8 mouse cellular contexts compared by ENCODE assay signal in genomic region chr2:9878564-9879081, GRCm38 (mm10). TPM values are rescaled to one million over a fixed set of nuclear protein-coding genes. Genes with fewer than 3 reads are reported as not detected.
A peak's percentile ranks its signal among the peaks of the same experiment; 100 is the strongest.
DNase-seq lines count a peak whose midpoint lies in the region; ATAC-seq and TF ChIP-seq lines count a peak whose summit lies in the region.

No protein-coding gene starts in this region.

- no peak for ATAC-seq in forebrain, postnatal 0 days
- ATAC-seq in intestine, postnatal 0 days: no peak
- peak; percentile 41 for ATAC-seq in lung, embryonic 14.5 days (ENCODE audit: insufficient read depth)

- DNase-seq in B cell, adult 2 months: peak; percentile 47 to 53
- peak; percentile 83 for DNase-seq in R1 (ENCODE audit: low read depth, low spot score)
- no peak for DNase-seq in forebrain, postnatal 0 days
- DNase-seq in lung, embryonic 14.5 days: peak; percentile 80
- DNase-seq in retina, embryonic 14.5 days (ENCODE audit: low spot score): peak; percentile 67
- DNase-seq in left cerebral cortex, adult 18-20 months (ENCODE audit: low spot score in 2 of 2): no peak
- no peak for DNase-seq in c-Kit-positive CD71-positive TER-119-positive erythroid progenitor cells, embryonic 14.5 days (ENCODE audit: low spot score)

- no peak overlapping the region for H3K9ac ChIP-seq in forebrain, postnatal 0 days
- H3K9ac ChIP-seq in intestine, postnatal 0 days (ENCODE audit: low read depth, low read length): no peak overlapping the region
- no peak overlapping the region for H3K9ac ChIP-seq in lung, embryonic 14.5 days

- no peak overlapping the region for H3K27ac ChIP-seq in forebrain, postnatal 0 days (ENCODE audit: low read depth, low read length)
- no peak overlapping the region for H3K27ac ChIP-seq in intestine, postnatal 0 days (ENCODE audit: low read depth, low read length)
- H3K27ac ChIP-seq in lung, embryonic 14.5 days (ENCODE audit: low read depth): no peak overlapping the region

- H3K4me2 ChIP-seq in forebrain, postnatal 0 days (ENCODE audit: low read depth): peak overlapping the region; percentile 52
- peak overlapping the region; percentile 97 for H3K4me2 ChIP-seq in intestine, postnatal 0 days (replicated peaks; ENCODE audit: low read depth)
- peak overlapping the region; percentile 98 for H3K4me2 ChIP-seq in lung, embryonic 14.5 days

- H3K9me3 ChIP-seq in forebrain, postnatal 0 days (ENCODE audit: low read length): no peaks in the 10 kb centered on the region
- no peaks in the 10 kb centered on the region for H3K9me3 ChIP-seq in intestine, postnatal 0 days (ENCODE audit: control insufficient read depth)
- no peaks in the 10 kb centered on the region for H3K9me3 ChIP-seq in lung, embryonic 14.5 days (ENCODE audit: low read depth, low read length)

- TF ChIP-seq CTCF in forebrain, postnatal 0 days (IDR thresholded peaks at IDR 0.05; ENCODE audit: low read depth): no peak
- TF ChIP-seq CTCF in intestine, postnatal 0 days (IDR thresholded peaks at IDR 0.05; ENCODE audit: low read depth): no peak
- TF ChIP-seq CTCF in lung, embryonic 14.5 days (IDR thresholded peaks at IDR 0.05; ENCODE audit: low read depth): no peak

- WGBS in forebrain, postnatal 0 days: under 1% methylated on average over 32 of the region's 33 CpGs
- WGBS in intestine, postnatal 0 days: under 1% methylated on average over 31 of the region's 33 CpGs
- under 1% methylated on average over 32 of the region's 33 CpGs for WGBS in lung, embryonic 14.5 days

- no peaks in the 10 kb centered on the region for H3K4me1 ChIP-seq in forebrain, postnatal 0 days (ENCODE audit: insufficient read depth)
- no peaks in the 10 kb centered on the region for H3K4me1 ChIP-seq in intestine, postnatal 0 days (replicated peaks; ENCODE audit: control insufficient read depth, insufficient read depth, low read length)
- H3K4me1 ChIP-seq in lung, embryonic 14.5 days (ENCODE audit: insufficient read depth): peaks cover 7% of the 10 kb centered on the region; the same call in 1 of the 2 replicates

- no peaks in the 10 kb centered on the region for H3K36me3 ChIP-seq in forebrain, postnatal 0 days (ENCODE audit: insufficient read depth)
- no peaks in the 10 kb centered on the region for H3K36me3 ChIP-seq in intestine, postnatal 0 days (ENCODE audit: control insufficient read depth, insufficient read depth)
- no peaks in the 10 kb centered on the region for H3K36me3 ChIP-seq in lung, embryonic 14.5 days (ENCODE audit: insufficient read depth)

- peak overlapping the region; percentile 28 for H3K4me3 ChIP-seq in forebrain, postnatal 0 days (ENCODE audit: low read depth, low read length)
- peak overlapping the region; percentile 56 for H3K4me3 ChIP-seq in intestine, postnatal 0 days (ENCODE audit: low read depth, low read length)
- peak overlapping the region; percentile 49 for H3K4me3 ChIP-seq in lung, embryonic 14.5 days (ENCODE audit: low read depth, low read length)

- peaks cover 73% of the 10 kb centered on the region for H3K27me3 ChIP-seq in forebrain, postnatal 0 days (ENCODE audit: insufficient read depth, low read length)
- H3K27me3 ChIP-seq in intestine, postnatal 0 days (replicated peaks; ENCODE audit: control insufficient read depth, insufficient read depth, low read length): peaks cover 90% of the 10 kb centered on the region
- H3K27me3 ChIP-seq in lung, embryonic 14.5 days (ENCODE audit: insufficient read depth, low read length): peaks cover 82% of the 10 kb centered on the region

RNA-seq across cellular contexts. Expression of gene 4930412O13Rik, which starts 2.4 kb away (rescaled TPM):
- total RNA-seq in forebrain, postnatal 0 days (2014; rRNA removed): not detected in 2 replicates
- polyA plus RNA-seq in forebrain, postnatal 0 days (2015; fragmentation: Nextera tagmentation; extraction: Ambion mirVana): not detected in 2 replicates
- not detected in 2 replicates for polyA plus RNA-seq in intestine, postnatal 0 days (2015; fragmentation: Nextera tagmentation; extraction: Ambion mirVana)
- not detected in 2 replicates for polyA plus RNA-seq in lung, embryonic 14.5 days (2014; fragmentation: Nextera tagmentation; extraction: Ambion mirVana)
- total RNA-seq in left cerebral cortex, adult 18-20 months (2021): not detected

RNA-seq across cellular contexts. Expression of gene 9230102O04Rik, which starts 10.7 kb away (rescaled TPM):
- not detected in 2 replicates for total RNA-seq in forebrain, postnatal 0 days (2014; rRNA removed)
- polyA plus RNA-seq in forebrain, postnatal 0 days (2015; fragmentation: Nextera tagmentation; extraction: Ambion mirVana): not detected in 2 replicates
- not detected in 2 replicates for polyA plus RNA-seq in intestine, postnatal 0 days (2015; fragmentation: Nextera tagmentation; extraction: Ambion mirVana)
- not detected in 2 replicates for polyA plus RNA-seq in lung, embryonic 14.5 days (2014; fragmentation: Nextera tagmentation; extraction: Ambion mirVana)
- total RNA-seq in left cerebral cortex, adult 18-20 months (2021): not detected

RNA-seq across cellular contexts. Expression of gene Gata3, which starts 11.2 kb away (rescaled TPM):
- total RNA-seq in forebrain, postnatal 0 days (2014; rRNA removed): 0.48 and 0.62 TPM in 2 replicates
- 1.4 and 1.8 TPM in 2 replicates for polyA plus RNA-seq in forebrain, postnatal 0 days (2015; fragmentation: Nextera tagmentation; extraction: Ambion mirVana)
- 0.59 and 0.61 TPM in 2 replicates for polyA plus RNA-seq in intestine, postnatal 0 days (2015; fragmentation: Nextera tagmentation; extraction: Ambion mirVana)
- 2.9 and 3.4 TPM in 2 replicates for polyA plus RNA-seq in lung, embryonic 14.5 days (2014; fragmentation: Nextera tagmentation; extraction: Ambion mirVana)
- not detected for total RNA-seq in left cerebral cortex, adult 18-20 months (2021)

Comparison
In these comparisons a context has a peak if more than half of its experiments do, and no peak if none do; other contexts are left out.
1. DNase-seq: peak in B cell, adult 2 months (2 of 2), R1 (single experiment), lung, embryonic 14.5 days (single experiment) and retina, embryonic 14.5 days (single experiment); none in forebrain, postnatal 0 days (single experiment), left cerebral cortex, adult 18-20 months (0 of 2) and c-Kit-positive CD71-positive TER-119-positive erythroid progenitor cells, embryonic 14.5 days (single experiment).
2. Peak in every context shown above with its lines, with median percentiles within 50 percentile points of each other: H3K4me2 ChIP-seq and H3K4me3 ChIP-seq.